ENCODE assay signal across 8 mouse cellular contexts in the genomic region with DNA sequence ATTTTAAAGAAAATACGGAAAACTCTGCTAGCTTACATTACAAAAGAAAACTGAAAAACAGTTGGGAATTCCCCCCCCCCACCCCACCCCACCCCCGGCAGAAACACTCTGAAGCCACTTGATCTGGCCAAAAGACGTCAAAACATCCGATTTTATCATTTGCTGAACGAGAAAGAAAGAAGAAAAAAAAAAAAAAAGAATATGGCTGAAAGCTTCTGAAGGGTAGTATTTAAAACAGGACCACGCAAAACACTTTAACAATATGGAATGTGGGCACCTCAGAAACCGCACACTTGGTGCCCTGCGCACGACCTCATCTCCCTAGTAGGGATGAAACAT. TPM values are rescaled to one million over a fixed set of nuclear protein-coding genes. Genes with fewer than 3 reads are reported as not detected.
DNase-seq lines count a peak whose midpoint lies in the region; ATAC-seq lines count a peak whose summit lies in the region.

No protein-coding gene starts in this region.

- H3K36me3 ChIP-seq in kidney, embryonic 16.5 days (ENCODE audit: insufficient read depth, low read length), result no peaks in the 10 kb centered on the region
- H3K36me3 ChIP-seq in intestine, embryonic 14.5 days (ENCODE audit: control insufficient read depth, insufficient read depth, low read length), result no peaks in the 10 kb centered on the region

- peak overlapping the region; percentile 98 for H3K9ac ChIP-seq in kidney, embryonic 16.5 days (replicated peaks; ENCODE audit: low read length)
- peak overlapping the region; percentile 96 for H3K9ac ChIP-seq in intestine, embryonic 14.5 days (ENCODE audit: low read length)

- H3K4me3 ChIP-seq in kidney, embryonic 16.5 days (ENCODE audit: low read length), result peak overlapping the region; percentile 90
- peak overlapping the region; percentile 100 for H3K4me3 ChIP-seq in brown adipose tissue, adult 24 weeks (ENCODE audit: insufficient read depth, low read depth, low read length)
- peak overlapping the region; percentile 94 for H3K4me3 ChIP-seq in intestine, embryonic 14.5 days (ENCODE audit: low read depth, low read length)

- H3K4me2 ChIP-seq in kidney, embryonic 16.5 days (replicated peaks; ENCODE audit: low read depth, low read length), result peak overlapping the region; percentile 70
- peak overlapping the region; percentile 82 for H3K4me2 ChIP-seq in intestine, embryonic 14.5 days (ENCODE audit: low read length)

- DNase-seq in kidney, postnatal 10 days, result no peak
- DNase-seq in intestine, embryonic 14.5 days (ENCODE audit: low spot score), result no peak
- DNase-seq in naive thymus-derived CD4-positive, alpha-beta T cell, adult 2 months (ENCODE audit: low read depth), result peak; percentile 49
- DNase-seq in kidney, postnatal 4 days, result no peak
- DNase-seq in lung, postnatal 4 days, result no peak

- no peak overlapping the region for H3K27ac ChIP-seq in kidney, embryonic 16.5 days (ENCODE audit: low read length)
- peak overlapping the region; percentile 98 for H3K27ac ChIP-seq in brown adipose tissue, adult 24 weeks (replicated peaks; ENCODE audit: low read depth, low read length)
- H3K27ac ChIP-seq in intestine, embryonic 14.5 days (ENCODE audit: low read depth), result peak overlapping the region; percentile 99

- H3K4me1 ChIP-seq in kidney, embryonic 16.5 days (ENCODE audit: insufficient read depth, low read length), result peaks cover 18% of the 10 kb centered on the region
- peaks cover 14% of the 10 kb centered on the region for H3K4me1 ChIP-seq in brown adipose tissue, adult 24 weeks (ENCODE audit: control insufficient read depth, insufficient read depth, insufficient read length, low read length)
- H3K4me1 ChIP-seq in intestine, embryonic 14.5 days (replicated peaks; ENCODE audit: control insufficient read depth, insufficient read depth, low read length), result peaks cover 17% of the 10 kb centered on the region

- no peaks in the 10 kb centered on the region for H3K9me3 ChIP-seq in kidney, embryonic 16.5 days (ENCODE audit: low read length)
- no peaks in the 10 kb centered on the region for H3K9me3 ChIP-seq in intestine, embryonic 14.5 days (ENCODE audit: control insufficient read depth, low read length)

- ATAC-seq in kidney, embryonic 16.5 days (ENCODE audit: low FRiP score, low TSS enrichment), result 0 out of 2 replicates have a peak, but pooled peaks have one; percentile 33
- ATAC-seq in intestine, embryonic 14.5 days (replicated peaks; ENCODE audit: low FRiP score, low TSS enrichment, low read depth), result no peak; the same call in 1 of the 2 replicates
- ATAC-seq in monocyte, adult 5-6 weeks (replicated peaks; ENCODE audit: insufficient number of reproducible peaks, low FRiP score, low TSS enrichment, poor library complexity, severe bottlenecking), result no peak

- 0% methylated on average over 9 of the region's 9 CpGs for WGBS in kidney, embryonic 16.5 days
- under 1% methylated on average over 9 of the region's 9 CpGs for WGBS in intestine, embryonic 14.5 days

- H3K27me3 ChIP-seq in kidney, embryonic 16.5 days (ENCODE audit: insufficient read depth, low read length), result no peaks in the 10 kb centered on the region
- no peaks in the 10 kb centered on the region for H3K27me3 ChIP-seq in intestine, embryonic 14.5 days (replicated peaks; ENCODE audit: control insufficient read depth, insufficient read depth, low read length)

RNA-seq across cellular contexts. Expression of gene Rsbn1l, which starts 5.7 kb away (rescaled TPM):
- polyA plus RNA-seq in kidney, embryonic 16.5 days (2015; fragmentation: Nextera tagmentation; extraction: Ambion mirVana), result 4.5 and 5.6 TPM in 2 replicates
- 4.8 and 6.7 TPM in 2 replicates for polyA plus RNA-seq in brown adipose tissue, adult 24 weeks (2012; ENCODE audit: insufficient read depth, insufficient read length, missing spikeins)
- 7.1 and 8.6 TPM in 2 replicates for polyA plus RNA-seq in intestine, embryonic 14.5 days (2014; fragmentation: Nextera tagmentation; extraction: Ambion mirVana)
- total RNA-seq in monocyte, adult 5-6 weeks (2017), result 46.5 to 65.5 TPM (median 51.9 TPM) in 3 replicates
